Mouse (Mus musculus): ENCODE measurements at regions not wholly inside any gene's neighbourhood (a gene's known extent, or its start where the extent isn't known, plus 50 kb on each side); places are given as distances from the start of the nearest gene placed in this dataset.

DNA sequence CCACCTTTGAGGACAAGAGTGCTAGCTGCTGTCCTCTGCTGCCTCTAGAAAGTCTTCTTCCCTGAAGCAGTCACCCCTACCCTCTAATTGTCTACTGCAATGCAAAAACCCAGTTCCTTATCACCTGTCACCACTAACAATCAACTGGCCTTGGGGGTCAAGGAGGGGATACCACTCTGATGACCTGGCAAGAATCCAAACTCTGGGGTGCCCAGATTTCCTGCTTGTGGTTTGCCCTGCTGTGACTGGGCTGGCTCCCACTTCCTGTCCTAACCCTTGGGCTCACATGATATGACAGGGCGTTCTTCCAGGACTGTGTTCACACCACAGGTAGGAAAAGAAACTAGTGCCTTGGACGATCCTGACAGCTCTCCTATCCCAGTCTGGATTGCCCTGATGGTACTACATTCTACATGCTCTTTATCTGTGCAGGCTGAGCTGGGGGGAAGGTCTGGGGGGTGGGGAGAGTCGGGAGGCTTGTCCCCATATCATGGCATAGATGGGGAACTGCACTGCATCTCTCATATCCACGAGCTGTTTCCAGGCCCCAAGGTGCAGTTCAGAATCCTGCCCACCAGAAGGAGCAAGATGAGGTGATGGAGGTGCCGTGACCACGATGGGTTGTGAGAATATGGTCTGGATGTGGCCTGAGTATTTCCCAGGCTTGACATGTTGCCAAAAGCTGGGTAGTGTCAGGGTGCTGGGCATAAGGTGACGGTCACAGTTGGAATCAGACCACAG is 81.0 kb downstream of the Maf start:
- no peak for DNase-seq

DNA sequence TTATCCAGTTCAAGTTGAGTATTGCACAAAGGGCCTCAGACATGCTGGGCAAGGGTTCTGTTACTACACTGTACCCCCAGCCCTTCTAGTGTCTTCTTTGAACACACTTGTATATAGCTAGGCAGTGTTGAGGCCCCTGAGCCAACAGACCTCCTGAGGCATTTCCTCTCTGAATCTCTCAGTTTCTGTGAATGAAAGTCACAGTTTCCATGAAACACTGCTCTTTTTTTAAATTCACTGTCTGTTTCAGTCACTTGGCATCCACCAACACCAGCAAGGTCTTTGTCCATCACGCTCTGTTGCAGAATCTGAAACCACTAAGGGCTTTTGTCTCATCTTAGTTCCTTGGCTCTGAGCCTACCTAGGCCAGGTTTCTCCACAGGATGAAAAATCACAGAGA is 82.5 kb downstream of the Maf start:
- no peak for DNase-seq

DNA sequence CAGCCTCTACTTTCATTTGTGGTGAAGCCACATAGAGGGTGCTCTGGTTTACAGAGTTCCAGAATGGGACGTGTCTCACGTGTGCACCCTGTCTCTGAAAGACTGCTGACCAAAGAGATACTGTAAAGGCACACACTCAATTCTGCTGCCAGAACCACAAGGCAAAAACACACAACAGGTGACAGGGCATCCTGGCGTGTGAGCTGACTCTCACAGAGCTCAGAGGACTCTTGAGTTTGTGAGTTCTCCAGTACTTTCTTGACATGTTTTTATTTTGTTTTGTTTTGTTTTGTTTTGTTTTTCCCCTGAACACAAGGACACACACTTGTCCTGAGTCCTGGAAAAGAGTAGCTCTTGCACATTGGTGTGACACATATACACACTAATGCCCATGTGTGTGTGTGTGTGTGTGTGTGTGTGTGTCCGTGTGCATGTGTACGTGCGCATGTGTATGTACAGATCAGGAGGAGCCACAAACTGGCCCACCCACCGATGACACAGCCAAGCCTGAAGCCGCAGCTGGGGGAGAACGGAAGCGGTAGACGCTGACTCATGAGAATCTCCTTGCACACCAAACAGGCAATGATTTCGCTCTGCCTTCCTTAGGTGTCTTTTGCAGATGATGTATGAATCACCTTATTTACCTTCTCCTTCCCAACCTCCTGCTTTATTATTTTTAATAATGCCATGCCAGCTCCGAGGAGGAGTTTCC is 89.4 kb downstream of the Maf start:
- DNase-seq = peak; percentile 73

GRCm38 (mm10) chr8:115616871-115617605 is 90.6 kb downstream of the Maf start:
- no peak for DNase-seq

DNA sequence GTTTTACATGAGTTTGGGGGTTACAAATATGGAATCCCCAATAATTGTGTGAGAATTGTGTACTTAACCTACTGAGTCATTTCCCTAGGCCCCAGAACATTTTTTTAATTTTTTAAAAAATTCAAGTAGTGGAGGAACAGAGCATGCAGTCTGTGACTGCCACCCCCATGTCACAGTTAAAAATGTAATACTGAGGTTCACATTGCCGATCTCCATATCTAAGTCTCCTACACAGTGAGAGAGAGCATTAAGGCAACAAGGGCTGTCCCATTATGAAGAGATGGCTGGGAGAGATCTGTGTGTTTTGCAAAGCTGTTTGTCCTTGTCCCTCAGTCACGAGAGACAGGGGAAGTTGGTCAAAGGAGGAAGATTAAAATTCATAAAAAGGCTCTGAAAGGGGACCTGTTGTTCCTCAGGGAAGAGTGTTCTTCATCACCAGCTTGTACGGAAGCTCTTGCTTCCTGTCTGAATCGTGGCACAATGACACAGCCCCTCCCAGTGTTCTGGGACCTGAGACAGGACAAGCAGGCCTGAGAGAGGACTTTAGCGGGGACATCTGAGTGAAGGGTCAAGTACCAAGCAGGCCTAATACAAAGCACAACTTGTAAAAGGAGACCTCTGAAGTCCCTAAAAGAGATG is 93.5 kb downstream of the Maf start:
- DNase-seq = no peak

DNA sequence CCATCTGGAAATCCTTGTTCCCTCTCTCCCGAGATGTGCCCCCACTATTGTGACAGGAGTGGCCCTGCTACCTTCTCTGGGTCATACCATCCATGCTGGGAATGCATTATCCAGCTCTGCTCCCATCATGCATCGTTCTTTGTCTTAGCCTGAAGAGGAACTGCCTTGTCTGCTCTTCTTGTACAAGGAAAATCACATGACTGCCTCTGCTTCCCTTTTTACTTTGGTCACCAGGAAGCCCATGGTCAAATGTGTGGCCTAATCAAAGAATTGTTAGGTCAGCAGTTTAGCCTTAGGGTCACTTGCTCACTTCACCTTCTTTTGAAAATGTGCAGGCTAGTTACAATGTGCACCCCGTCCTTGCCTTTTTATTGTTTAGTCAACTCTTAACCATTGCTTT is 95.5 kb downstream of the Maf start:
- no peak for DNase-seq

DNA sequence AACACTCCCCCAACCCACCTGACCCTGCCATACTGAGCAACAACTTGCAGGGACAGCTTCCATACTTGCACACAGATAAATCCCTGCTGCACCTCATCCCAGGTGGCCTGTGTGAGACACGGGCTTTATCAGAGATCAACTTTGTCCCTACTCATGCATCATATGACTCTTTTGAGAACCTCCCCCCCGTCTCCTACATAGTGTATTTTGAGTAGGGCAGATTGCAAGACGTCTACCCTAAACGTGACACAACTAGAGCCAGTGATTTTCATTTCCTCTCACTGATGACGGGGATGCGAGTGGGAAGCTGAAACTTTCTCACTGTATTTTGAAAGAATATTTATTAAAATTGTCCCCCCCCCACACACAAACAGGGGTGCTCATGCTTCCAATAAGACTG is 107.8 kb downstream of the Maf start:
- no peak for DNase-seq

DNA sequence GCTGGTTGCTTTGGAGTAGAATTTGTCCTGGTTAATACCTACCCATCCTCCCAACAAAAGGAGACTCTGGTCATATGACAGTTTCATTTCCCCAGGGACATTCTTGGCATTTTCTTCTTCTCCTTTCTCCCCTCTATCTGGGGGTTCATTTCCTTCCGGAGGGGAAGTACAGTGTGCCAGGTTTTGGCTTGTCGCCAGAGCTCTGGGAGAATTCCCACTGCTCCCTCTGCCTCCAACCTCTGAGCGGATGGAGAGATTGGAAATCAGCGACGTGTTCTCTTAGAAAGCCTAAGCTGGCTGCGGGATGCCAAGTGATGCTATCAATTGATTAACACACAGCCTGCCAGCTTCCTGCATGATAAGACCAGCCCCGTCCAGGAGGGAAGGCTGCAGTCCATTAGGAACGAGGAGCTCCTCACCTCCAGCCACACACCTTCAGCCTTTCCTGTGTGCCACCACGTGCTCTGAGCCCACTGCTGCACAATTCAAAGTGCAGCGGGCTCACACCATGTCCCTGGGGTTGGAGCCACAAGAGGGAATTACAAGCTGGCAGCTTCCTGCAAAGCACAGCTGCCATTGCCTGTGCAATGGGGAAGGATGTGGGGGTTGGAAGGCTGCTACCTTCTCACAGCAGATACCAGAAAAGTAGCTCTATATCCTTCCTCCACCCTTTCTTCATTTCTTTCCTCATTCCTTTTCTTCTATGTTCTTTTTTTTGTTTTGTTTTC is 110.2 kb downstream of the Maf start:
- no peak for DNase-seq

GRCm38 (mm10) chr8:115589721-115590120 is 117.9 kb downstream of the Maf start:
- no peak for DNase-seq

DNA sequence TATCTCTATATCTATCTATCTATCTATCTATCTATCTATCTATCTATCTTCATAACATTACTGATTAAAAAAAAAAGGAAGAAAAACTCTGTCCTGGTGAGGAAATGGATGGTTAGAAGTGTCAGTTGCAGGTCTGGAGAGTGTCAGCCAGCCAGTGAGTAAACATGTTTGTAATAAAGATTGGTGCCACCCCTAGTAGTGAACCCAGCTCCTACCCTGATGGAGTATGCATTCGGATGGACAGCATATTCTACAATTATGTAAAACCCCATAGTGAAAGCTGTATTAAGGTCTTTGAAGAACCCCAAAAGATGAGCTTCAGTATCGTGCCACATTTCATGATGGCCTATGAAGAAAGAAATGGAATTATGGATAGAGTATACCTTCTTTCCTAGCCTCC is 118.5 kb downstream of the Maf start:
- no peak for DNase-seq

DNA sequence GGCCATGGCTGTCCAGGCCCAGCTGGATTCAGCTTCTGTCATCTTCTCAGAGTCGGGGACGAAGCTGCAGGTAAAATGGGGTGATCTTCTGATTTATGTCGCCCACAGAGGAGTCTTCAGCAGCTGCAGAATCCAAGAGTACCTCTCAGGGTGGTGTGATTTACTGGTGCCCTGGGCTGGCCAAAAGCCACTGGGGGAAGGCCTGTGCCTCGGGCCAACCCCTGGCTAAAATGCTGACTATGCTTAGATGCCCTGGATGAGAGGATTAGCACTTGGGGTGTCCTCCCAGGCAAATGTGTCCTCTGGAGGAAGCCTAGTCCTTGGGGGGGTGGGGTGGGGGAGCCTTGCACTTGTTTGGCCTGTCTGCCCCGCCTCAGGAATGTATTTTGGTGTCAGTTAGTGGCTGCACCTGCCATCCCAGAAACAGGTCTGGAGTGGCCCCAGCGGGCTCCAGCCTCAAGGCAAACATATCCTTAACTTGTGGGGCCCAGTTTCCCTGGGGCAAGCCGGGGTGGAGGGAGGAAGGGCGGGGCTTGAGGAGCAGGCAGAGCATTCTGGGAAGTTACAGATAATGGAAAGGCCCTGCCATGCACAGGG is 123.2 kb downstream of the Maf start:
- no peak for DNase-seq

DNA sequence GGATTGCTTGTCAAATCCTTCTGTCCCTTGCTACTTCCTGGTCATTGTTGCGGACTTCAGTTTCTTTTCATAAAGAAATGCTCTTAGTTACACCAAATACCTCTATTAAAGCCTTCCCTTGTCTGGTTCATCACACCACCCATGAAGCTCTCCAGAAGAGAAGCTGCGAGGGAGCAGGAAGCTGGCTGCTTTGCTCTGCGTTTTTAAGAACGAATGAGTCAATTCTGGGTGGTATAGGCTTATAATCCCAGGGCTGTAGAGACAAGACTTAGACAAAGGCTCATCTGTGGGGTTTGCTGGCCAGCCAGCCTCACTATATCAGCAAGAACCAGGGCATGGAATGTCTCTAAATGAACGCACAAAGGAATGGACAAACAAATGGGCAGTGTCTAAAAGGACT is 124.4 kb downstream of the Maf start:
- DNase-seq = no peak

- DNase-seq = no peak
Observed at GRCm38 (mm10) chr8:115581940-115582517, 125.6 kb downstream of the Maf start.

GRCm38 (mm10) chr8:115568394-115568793 is 139.2 kb downstream of the Maf start:
- DNase-seq = no peak

DNA sequence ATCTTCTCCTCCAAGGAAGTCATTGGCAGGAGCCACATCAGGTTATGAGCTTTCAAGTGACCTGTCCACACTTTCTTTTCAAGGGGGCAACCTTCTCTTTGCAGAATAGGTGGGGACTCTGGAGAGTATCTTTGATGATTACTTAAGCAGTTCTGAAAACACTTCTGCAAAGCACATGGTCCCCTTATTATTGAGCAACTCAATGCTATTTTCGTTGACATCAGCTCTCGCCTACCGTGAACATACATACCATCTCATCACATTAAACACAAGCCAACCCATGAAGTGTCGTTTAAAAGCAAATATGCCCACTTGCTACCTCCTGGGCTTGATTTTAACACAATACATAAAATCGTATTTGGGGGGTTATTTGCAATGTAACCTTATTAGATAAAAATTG is 141.8 kb downstream of the Maf start:
- DNase-seq = no peak

DNA sequence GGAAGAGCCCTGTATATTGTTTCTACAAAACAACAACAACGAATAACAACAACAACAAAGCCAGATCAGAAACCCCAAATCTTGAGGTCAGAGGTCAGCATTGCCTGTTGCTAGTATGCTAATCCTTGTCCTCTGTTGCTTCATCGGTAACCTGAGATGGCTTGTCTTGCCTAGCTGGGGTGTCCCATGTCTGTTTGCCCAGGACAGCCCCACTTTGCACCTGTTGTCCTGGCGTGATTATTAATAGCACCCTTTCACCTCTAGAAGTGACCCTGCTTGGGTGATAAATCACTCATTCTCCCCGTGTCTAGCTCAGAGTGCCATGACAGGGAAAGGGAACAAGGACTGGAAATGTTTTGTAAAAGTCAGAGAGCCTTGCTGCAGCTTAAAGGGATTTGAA is 145.2 kb downstream of the Maf start:
- DNase-seq = no peak

DNA sequence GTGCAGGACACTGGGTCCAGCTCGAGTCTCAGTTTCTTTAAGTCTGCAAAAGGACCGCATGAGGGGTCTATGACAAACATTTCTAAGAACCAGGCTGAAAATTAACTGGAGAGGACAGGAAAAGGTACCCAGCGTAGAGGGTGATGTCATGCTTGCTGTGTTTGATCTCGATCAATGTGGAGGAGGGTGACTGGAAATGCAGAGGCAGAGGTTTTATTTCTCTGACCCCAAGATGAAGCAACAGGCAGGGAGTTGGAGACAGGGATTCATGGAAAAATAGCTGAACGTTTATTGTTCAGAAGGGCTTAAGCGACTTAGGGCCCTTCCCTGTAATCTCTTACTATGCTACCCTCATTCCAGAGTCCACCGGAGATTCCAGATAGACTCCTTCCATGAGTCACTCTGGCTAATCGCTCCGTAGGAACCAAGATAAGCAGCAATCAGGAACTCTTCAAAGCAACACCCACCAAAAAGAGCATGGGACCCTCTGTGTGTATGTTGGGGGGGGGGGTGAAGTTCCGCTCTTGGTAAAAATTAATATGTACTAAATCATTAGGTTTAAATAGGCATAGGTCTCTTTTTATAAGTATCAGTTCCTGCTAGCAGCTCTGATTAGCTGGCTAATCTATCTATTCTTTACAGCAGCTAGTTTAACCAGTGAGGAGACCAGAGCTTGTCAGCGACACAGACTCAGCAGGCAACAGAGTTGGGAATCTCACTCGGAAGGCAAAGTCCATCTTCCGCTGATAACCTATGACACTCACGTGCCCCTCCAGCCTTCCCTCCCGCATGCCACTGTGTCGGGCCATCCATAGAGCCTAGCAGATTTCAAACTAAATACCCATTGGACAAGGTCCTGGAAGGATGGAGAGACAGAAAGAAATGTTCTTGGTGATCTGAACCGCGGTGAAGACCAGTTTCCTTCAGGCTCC is 146.3 kb downstream of the Maf start:
- DNase-seq = no peak

- no peak for DNase-seq
Observed at GRCm38 (mm10) chr8:115555452-115555851, 152.1 kb downstream of the Maf start.

- no peak for DNase-seq
Observed at GRCm38 (mm10) chr8:115554185-115554584, 153.4 kb downstream of the Maf start.

- no peak for DNase-seq
Observed at GRCm38 (mm10) chr8:115551262-115551661, 156.3 kb downstream of the Maf start.

DNA sequence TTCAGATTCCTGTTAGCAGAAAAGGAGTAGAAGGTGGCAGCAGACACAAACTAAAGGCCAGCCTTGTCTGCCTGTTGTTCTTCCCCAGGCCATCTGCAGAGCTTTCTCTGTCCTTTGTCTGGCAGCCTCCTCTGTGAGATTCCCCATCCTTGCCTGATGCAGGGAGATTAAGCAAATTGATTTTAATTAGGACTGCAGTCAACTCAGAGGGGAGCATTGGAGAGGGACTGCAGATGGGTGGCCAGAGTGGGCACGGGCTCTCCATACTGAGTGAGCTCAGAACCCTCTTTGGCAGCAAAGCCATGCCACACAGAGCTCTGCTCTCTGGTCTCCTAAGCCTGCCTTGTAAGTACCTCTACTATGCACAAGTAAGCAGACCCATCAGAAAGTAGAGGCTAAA is 158.5 kb downstream of the Maf start:
- no peak for DNase-seq

All from thymus, postnatal 25 days (tissue).